Mouse (Mus musculus): ENCODE results near the gene Raf1. TPM values are rescaled to one million over a fixed set of nuclear protein-coding genes. Genes with fewer than 3 reads are reported as not detected.
A peak's percentile ranks its signal among the peaks of the same experiment; 100 is the strongest.

The Raf1 gene
- polyA plus RNA-seq, 1 experiment: 209 TPM

GRCm38 (mm10) chr6:115684851-115685646, 8.6 kb upstream of the Raf1 start:
- TF ChIP-seq CTCF (IDR thresholded peaks at IDR 0.05; ENCODE audit: borderline replicate concordance, control insufficient read depth, extremely low read depth, insufficient read depth, low read length, poor library complexity) (no peak), POLR2A (IDR thresholded peaks at IDR 0.05; ENCODE audit: control insufficient read depth, extremely low read depth, insufficient read depth, low read length, poor library complexity) (no peak)
- Histone ChIP-seq H3K27ac (ENCODE audit: control insufficient read depth, insufficient read depth, low read length) (no peak overlapping the region), H3K27me3 (ENCODE audit: control insufficient read depth, insufficient read depth, low read length) (no peaks in the 10 kb centered on the region), H3K4me1 (replicated peaks; ENCODE audit: control insufficient read depth, insufficient read depth, low read length) (0 out of 2 replicates have a peak, but pooled peaks cover 2% of the 10 kb centered on the region), H3K4me3 (ENCODE audit: control insufficient read depth, insufficient read depth, low read length) (no peak overlapping the region), H3K36me3 (ENCODE audit: control insufficient read depth, insufficient read depth, low read length) (no peaks in the 10 kb centered on the region)
- 70% methylated on average over 11 of the region's 11 CpGs for WGBS
- no peak for DNase-seq

- no peak overlapping the region for H3K27ac ChIP-seq (ENCODE audit: control insufficient read depth, insufficient read depth, low read length)
- no peaks in the 10 kb centered on the region for H3K27me3 ChIP-seq (ENCODE audit: control insufficient read depth, insufficient read depth, low read length)
- DNase-seq: no peak
- H3K4me3 ChIP-seq (ENCODE audit: control insufficient read depth, insufficient read depth, low read length): no peak overlapping the region
- 100% methylated on average over 2 of the region's 2 CpGs for WGBS
- no peak for TF ChIP-seq POLR2A (IDR thresholded peaks at IDR 0.05; ENCODE audit: control insufficient read depth, extremely low read depth, insufficient read depth, low read length, poor library complexity)
- no peak for TF ChIP-seq CTCF (IDR thresholded peaks at IDR 0.05; ENCODE audit: borderline replicate concordance, control insufficient read depth, extremely low read depth, insufficient read depth, low read length, poor library complexity)
- 0 out of 2 replicates have a peak, but pooled peaks cover 2% of the 10 kb centered on the region for H3K4me1 ChIP-seq (replicated peaks; ENCODE audit: control insufficient read depth, insufficient read depth, low read length)
- no peaks in the 10 kb centered on the region for H3K36me3 ChIP-seq (ENCODE audit: control insufficient read depth, insufficient read depth, low read length)
Observed at GRCm38 (mm10) chr6:115684271-115684670, 7.8 kb upstream of the Raf1 start.

GRCm38 (mm10) chr6:115681066-115681465, 4.6 kb upstream of the Raf1 start:
- H3K4me3 ChIP-seq (ENCODE audit: control insufficient read depth, insufficient read depth, low read length): no peak overlapping the region

GRCm38 (mm10) chr6:115678012-115678411, 1.6 kb upstream of the Raf1 start:
- WGBS: 89% methylated on average over 1 of the region's 1 CpGs
- Histone ChIP-seq H3K27ac (ENCODE audit: control insufficient read depth, insufficient read depth, low read length) (no peak overlapping the region), H3K4me3 (ENCODE audit: control insufficient read depth, insufficient read depth, low read length) (no peak overlapping the region), H3K27me3 (ENCODE audit: control insufficient read depth, insufficient read depth, low read length) (no peaks in the 10 kb centered on the region), H3K36me3 (ENCODE audit: control insufficient read depth, insufficient read depth, low read length) (no peaks in the 10 kb centered on the region), H3K4me1 (replicated peaks; ENCODE audit: control insufficient read depth, insufficient read depth, low read length) (peaks cover 3% of the 10 kb centered on the region)
- no peak for TF ChIP-seq CTCF (IDR thresholded peaks at IDR 0.05; ENCODE audit: borderline replicate concordance, control insufficient read depth, extremely low read depth, insufficient read depth, low read length, poor library complexity)
- no peak for DNase-seq

More at GRCm38 (mm10) chr6:115681066-115681465, 4.6 kb upstream of the Raf1 start:
- no peaks in the 10 kb centered on the region for H3K27me3 ChIP-seq (ENCODE audit: control insufficient read depth, insufficient read depth, low read length)
- peaks cover 6% of the 10 kb centered on the region for H3K4me1 ChIP-seq (replicated peaks; ENCODE audit: control insufficient read depth, insufficient read depth, low read length)
- no peaks in the 10 kb centered on the region for H3K36me3 ChIP-seq (ENCODE audit: control insufficient read depth, insufficient read depth, low read length)
- whole genome bisulfite sequencing: 95% methylated on average over 4 of the region's 4 CpGs
- DNase-seq: no peak
- TF ChIP-seq CTCF (IDR thresholded peaks at IDR 0.05; ENCODE audit: borderline replicate concordance, control insufficient read depth, extremely low read depth, insufficient read depth, low read length, poor library complexity) (no peak), POLR2A (IDR thresholded peaks at IDR 0.05; ENCODE audit: control insufficient read depth, extremely low read depth, insufficient read depth, low read length, poor library complexity) (no peak)
- no peak overlapping the region for H3K27ac ChIP-seq (ENCODE audit: control insufficient read depth, insufficient read depth, low read length)

GRCm38 (mm10) chr6:115677441-115677840, 1.0 kb upstream of the Raf1 start:
- Histone ChIP-seq H3K4me1 (replicated peaks; ENCODE audit: control insufficient read depth, insufficient read depth, low read length) (peaks cover 3% of the 10 kb centered on the region), H3K27ac (ENCODE audit: control insufficient read depth, insufficient read depth, low read length) (peak overlapping the region; percentile 79; the same call in 1 of the 2 replicates), H3K27me3 (ENCODE audit: control insufficient read depth, insufficient read depth, low read length) (no peaks in the 10 kb centered on the region), H3K36me3 (ENCODE audit: control insufficient read depth, insufficient read depth, low read length) (no peaks in the 10 kb centered on the region), H3K4me3 (ENCODE audit: control insufficient read depth, insufficient read depth, low read length) (no peak overlapping the region)
- TF ChIP-seq CTCF (IDR thresholded peaks at IDR 0.05; ENCODE audit: borderline replicate concordance, control insufficient read depth, extremely low read depth, insufficient read depth, low read length, poor library complexity) (no peak), POLR2A (IDR thresholded peaks at IDR 0.05; ENCODE audit: control insufficient read depth, extremely low read depth, insufficient read depth, low read length, poor library complexity) (no peak)
- DNase-seq: no peak
- 92% methylated on average over 7 of the region's 7 CpGs for WGBS

- TF ChIP-seq CTCF (IDR thresholded peaks at IDR 0.05; ENCODE audit: borderline replicate concordance, control insufficient read depth, extremely low read depth, insufficient read depth, low read length, poor library complexity) (no peak), POLR2A (IDR thresholded peaks at IDR 0.05; ENCODE audit: control insufficient read depth, extremely low read depth, insufficient read depth, low read length, poor library complexity) (no peak)
- H3K4me3 ChIP-seq (ENCODE audit: control insufficient read depth, insufficient read depth, low read length): peak overlapping the region; percentile 81
- DNase-seq: peak; percentile 56
- no peaks in the 10 kb centered on the region for H3K27me3 ChIP-seq (ENCODE audit: control insufficient read depth, insufficient read depth, low read length)
- H3K27ac ChIP-seq (ENCODE audit: control insufficient read depth, insufficient read depth, low read length): peak overlapping the region; percentile 61
- peaks cover 3% of the 10 kb centered on the region for H3K4me1 ChIP-seq (replicated peaks; ENCODE audit: control insufficient read depth, insufficient read depth, low read length)
- under 1% methylated on average over 53 of the region's 53 CpGs for WGBS
- no peaks in the 10 kb centered on the region for H3K36me3 ChIP-seq (ENCODE audit: control insufficient read depth, insufficient read depth, low read length)
Observed at GRCm38 (mm10) chr6:115675508-115676336, 713 bp downstream of the Raf1 start.

Measured in thymus, adult 2 months (tissue).